Mouse (Mus musculus) T-helper 17 cell (primary cell): ENCODE data around the gene Lrrc73.

Experiments used
- in situ Hi-C, 2 experiments: fragments of 300-600 bp; cut with MboI, MseI; formaldehyde crosslinking; loops; 1 replicate in 1 of 2; 2 replicates in 1 of 2; pipeline ENCODE4 v1.15.1; 2025; ENCODE audit warnings: high pct_unique_total_duplicates in 2 of 2

Lrrc73 gene

DNA sequence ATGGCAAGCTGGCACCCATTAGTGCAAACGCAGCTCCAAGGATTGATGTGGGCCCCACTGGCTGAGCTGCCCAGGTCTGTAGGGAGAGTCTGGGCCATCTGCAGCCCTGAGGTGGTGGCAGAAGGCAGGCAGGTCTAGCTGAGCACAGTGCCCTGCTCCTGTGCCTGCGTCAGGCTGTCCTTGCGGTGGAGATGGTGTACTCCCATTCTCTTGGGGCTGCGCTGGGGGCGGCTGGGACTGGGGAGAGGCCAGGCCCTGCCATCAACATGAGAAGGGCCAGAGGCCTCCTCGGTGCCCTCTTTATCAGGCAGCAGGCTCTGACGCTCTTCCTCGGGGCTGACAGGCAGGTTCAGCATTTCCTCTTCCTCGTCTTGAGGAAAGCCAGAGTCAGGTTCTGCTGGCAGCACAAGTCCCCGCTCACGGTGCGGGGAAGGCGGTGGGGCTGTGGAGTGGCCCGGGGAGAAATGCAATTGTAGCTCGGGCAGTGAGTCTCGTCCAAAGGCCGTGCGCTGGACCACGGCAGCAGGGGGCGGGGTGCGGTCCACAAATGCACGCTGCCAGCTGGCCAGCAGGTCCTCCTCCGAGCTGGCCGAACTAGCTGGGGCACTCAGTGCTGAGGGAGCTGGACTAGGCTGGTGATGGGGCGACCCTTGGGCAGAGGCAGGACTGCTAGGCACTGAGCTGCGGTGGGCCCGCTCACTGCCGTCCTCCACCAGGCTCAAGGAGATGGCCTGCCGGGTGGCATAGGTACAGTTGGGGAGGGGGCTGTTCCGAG, 5.1 kb downstream of the Lrrc73 start:
- in situ Hi-C loops = no loop called here

DNA sequence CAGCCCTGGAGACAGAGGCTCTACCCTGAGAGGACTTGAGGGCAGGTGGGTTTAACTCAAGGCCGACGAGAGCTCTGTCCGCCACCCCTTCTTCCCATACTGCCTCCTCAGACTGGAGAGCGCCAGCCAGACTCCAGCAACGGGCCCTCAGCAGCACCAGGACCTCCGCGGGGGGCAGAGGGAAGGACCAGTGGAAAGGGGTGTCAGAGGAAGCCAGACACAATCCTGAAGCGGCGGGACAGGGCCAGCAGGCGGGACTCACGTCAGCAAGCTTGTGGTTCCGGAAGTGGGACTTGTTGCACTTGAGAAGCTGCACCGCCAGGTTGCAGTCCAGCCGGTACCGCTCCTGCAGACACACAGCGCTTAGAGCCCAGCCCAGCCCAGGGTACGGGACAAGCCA, 6.3 kb downstream of the Lrrc73 start:
- in situ Hi-C loops = no loop called here

DNA sequence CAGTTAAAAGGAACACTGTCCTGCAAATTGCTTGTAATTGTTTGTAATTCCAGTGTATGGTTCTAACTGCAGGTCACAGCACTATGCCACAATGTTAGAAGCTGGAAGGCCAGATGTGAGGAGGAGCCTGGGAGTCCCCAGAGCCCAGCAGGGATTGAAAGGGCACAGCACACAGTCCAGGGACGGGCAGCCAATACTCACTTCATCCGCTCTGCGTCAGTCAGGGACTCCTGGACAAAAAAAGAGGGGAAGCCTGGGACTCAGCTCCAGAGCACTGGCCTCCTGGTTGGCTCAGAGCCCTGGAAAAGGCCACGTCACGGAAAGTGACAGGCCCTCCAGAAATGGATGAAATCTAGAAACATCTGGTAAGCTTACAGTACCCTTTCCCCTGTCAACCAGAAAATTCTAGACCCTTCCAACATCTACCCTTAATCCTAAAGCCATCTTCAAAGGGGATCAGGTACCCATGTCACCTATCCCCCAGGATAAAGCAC, 8.9 kb downstream of the Lrrc73 start:
- in situ Hi-C loops = no loop called here

DNA sequence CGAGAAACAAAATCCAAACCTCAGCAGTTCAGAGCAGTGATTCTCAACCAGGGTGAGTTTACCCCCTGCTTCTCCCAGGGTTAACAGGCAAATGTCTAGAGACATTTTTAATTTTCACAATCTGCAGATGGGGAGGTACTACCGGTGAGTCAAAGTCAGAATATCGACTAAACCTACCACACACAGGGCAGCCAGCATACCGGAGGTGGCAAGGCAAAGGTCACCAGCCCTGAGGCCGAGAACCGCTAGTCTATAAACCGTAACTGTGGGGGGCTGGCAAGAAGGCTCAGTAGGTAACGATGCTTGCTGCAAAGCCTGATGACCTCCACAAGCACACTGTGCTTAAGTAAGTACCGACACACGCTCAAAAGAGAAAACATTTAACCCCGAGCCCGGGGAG, 12.2 kb downstream of the Lrrc73 start:
- in situ Hi-C loops = no loop called here

DNA sequence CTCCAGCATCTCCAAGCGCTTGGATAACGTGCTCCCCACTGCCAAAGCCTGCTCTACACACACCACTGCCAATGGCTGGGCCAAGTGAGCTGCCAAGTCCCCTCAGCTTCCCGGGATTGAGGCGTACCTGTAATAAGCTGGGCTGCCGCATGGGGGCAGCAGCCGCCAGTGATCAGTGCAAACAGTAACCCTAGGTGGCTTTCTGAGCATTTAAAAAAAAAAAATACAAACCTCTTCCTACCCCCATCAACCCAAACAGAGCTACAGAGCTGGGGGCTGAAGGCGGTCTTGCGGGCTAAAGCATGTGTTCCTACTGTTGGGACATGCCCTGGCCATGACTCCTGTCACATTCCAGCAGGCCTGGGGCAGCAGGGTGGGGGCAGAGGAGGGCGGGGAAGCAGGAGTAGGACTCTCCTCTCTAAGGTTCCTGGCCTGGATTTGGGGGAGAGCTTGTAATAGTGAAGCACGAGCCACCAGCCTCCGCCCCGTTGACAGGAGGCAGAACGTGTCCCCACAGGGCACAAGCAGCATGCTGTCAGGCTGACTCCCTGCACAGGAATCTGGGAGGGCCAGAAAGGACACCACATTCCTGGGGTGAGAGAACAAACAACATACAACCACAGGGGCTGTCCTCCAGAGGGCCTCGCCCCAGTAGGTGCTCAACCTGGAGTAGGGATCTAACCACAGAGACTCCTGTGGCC, 12.7 kb downstream of the Lrrc73 start:
- in situ Hi-C loops = no loop called here

DNA sequence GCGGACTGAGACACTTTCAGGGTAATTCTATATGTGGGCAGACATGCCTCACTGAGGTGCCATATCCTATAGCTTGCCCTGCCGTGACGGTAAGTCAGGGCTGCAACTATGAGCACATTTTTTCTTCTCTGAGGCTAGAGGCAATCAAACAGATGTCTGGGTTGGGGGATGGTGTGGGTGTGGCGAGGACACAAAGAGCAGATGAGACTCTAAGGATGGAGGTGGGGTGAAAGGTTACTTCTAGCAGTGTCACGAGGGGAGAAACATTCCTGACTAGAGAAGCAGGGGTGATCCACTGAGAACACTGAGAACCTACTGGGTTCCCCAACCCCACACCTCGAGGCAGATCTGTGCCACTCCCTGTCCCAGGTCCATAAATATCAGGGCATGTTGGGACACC, 13.7 kb downstream of the Lrrc73 start:
- in situ Hi-C loops = no loop called here

DNA sequence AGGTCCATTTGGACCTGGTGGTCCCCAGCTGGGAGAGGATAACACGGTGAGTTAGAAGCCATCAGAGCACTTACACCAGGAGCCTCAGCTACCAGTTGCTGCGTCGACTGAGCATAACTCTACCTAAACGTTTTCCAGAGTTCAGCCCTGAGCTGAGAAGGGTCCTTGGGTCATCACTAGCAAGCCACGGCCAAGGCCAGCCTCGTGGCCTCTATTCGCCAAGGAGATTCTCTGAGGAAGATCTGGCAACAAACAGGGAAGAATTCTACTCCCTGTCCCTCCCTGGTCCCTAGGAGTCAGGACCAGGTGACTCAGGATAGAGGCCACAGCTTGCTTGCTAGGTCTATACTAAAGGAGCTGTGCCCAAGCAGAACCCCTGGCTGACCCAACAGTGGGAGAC, 14.2 kb downstream of the Lrrc73 start:
- in situ Hi-C loops = no loop called here

DNA sequence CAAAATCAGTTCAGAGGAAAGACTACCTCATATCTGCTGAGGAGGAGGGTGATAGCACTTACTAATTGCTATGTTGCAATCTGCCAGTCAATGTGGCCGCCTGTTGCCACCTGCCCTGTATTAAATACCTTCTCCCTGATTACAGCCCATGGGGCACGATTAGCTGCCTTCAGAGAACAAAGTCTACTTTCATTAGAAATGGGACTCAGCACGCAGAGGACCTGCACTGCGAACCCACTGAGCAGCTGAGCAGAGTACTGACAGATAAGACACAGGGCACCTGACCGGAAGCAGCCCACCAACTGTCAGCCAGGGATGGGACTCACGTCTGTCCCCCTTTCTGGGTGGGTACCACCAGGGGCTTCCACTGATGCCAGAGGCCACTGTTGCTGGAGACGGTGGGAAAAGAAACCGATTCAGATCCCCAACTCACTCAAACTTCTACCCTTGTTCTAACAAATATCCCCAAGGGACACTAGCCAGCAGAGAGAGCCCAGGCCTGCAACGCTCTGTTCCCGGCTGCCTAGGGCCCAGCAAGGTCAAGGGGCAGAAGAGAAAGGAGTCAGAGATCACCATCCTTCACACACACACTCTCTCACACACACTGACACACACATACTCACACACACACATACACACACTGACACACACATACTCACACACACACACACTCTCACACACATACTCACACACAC, 14.8 kb downstream of the Lrrc73 start:
- in situ Hi-C loops = no loop called here

DNA sequence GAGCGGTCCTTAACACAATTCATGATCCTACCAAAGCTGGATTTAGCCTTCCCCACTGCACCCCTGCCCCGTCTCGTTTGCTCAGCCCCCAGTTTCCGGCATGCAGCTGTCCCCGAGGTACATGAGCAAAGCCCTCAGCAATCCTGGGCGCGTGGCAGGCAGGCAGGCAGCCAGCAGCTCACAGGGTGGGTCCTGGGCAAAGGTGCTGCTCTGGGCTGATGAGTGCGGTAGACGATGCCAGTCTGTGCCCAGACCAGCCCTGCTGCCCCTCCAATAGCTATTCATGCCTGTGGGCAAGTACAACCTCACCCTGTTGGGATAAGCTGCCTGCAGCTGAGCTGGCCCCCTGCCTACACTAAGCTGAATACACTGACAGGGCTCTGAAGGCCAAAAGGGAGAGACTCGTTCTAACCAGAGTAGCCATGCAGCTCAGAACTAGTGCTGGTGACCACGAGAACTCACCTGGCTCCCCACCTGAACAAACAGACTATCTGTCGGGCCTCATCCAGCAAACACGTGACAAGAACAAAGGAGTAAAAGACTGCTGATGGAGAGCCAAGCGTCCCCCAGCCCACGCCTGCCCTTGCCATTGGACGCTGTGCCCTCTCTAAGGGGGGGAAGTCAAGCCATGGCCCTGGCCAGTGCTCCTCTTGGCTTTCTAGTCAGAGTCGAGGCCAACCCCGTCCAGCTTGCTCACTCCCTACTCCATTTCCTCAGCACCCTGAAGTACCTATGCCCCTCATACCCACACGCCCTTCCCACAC, 16.6 kb downstream of the Lrrc73 start:
- in situ Hi-C loops = no loop called here

DNA sequence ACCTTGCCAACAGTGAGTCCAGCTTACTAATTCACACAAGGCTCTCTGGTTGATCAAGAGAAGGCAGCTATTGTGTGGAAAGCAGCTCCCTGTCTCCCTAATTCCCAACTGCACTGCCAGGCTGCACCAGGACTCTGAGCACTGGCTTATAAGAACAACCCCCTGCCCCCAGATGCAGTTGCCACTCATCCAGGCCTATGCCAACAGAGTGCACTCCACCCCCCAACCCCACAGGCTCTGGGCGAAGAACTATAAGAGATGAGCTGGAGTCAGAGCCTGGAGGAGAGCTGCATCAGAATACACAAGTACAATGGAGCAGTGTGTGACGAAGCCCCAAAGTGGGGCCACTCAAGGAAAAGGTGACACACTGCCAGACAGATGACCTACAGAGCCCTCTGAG, 18.7 kb downstream of the Lrrc73 start:
- in situ Hi-C loops = no loop called here

DNA sequence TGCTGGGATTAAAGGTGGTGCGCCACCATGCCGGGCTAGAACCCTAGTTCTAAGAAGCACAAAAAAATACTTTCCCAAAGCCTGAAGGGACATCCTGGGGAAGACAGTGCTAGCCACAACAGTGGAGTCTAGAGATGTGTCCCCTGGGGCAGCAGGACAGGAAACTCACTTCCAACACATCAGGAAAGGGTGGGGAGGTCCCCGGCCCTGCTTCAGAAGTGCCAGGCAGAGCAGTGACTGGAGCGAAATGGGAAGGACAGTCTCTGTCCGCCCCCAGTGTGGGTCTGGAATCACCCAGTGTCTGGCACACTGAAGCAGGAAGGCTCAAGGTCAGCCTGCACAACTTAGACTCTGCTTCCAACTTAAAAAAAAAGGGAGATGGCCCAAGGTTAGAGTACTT, 19.3 kb downstream of the Lrrc73 start:
- in situ Hi-C loops = no loop called here

DNA sequence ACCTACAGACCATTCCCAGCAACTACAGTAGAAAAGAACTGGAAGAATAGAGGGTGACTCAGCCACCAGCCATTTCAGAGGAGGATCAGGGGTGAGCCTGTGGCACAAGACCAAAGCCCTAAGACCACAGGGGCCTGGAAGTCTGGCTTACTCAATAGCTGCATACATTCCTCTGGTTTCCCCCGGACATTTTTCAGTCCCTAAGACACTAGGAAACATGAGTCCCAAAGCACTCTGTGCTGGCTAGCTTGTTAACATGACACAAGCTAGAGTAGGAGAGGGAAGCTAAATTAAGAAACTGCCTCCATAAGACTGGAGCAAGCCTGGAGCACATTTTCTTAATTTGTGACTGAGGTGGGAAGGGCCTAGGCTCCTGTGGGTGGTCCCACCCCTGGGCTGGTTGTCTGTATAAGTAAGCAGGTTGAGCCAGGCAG, 20.5 kb downstream of the Lrrc73 start:
- in situ Hi-C loops = no loop called here

DNA sequence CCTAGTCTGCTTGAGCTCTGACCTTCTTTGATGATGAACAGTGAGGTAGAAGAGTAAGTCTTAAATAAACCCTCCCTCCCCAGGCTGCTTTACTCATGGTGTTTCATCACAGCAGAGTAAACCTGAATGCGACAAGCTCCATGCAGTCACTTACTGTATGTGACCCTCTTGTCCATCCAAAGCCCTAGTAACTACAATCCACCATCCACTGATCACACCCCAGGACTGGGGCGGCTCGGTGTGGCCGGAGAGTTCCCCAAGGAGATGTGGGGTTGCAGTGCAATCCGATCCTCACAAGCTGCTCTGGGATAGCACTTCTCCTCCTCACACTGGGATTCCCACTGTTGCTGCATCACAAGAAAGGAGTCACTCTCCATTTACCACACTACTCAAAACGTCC, 21.1 kb downstream of the Lrrc73 start:
- in situ Hi-C loops = no loop called here

DNA sequence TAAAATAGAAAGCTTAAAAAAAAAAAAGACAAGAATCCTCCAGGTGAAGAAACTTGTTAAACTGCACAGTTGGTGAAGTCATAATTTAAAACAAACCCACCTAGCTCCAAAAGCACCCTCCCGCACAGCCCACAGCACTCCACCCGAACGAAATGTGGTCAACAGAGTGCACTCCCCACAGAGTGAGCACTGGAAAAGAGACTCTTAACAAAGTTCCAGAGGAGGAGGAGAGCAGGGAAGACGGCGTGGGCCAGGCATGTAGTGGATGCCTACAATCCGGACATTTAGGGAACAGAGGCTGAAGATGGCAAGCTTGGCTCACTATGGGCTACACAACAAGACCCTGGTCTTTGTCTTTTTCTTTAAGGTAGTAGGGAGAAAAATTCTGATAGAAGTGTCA, 21.7 kb downstream of the Lrrc73 start:
- in situ Hi-C loops = no loop called here

DNA sequence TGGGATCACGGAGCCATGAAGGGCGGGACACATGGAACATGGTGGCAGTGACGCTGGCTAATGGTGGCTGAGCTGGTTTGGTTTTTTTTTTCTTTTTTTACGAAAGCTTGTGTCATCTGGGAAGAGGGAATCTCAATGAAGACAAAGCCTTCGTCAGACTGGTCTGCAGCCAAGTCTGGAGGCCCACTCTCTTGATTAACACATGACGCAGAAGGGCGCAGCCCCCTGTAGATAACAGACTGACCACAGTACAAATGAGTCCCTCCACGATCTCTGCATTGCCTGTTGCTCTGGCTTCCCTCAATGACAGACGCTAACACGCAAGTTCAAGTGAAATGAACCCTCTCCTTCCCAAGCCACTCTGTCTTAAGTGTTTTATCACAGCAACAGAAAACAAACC, 22.2 kb downstream of the Lrrc73 start:
- in situ Hi-C loops = no loop called here

DNA sequence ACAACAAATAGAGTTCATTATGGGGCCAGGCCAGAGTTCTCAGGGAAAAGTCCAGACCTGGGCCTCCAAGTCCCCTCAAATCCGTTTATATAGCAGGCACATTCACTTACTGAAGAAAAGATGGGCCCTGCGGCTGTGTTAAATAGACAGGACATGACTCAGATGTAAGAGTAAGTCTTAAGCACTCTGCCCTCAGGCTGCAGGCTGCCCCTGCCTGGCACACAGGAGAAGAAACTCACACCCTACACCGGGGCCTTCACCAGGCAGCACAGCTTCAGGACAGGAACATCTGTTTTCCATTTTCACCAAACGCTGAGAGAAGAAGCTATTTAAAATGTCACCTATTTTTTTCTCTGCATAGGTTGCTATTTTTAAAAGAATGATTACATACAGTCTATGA, 24.3 kb downstream of the Lrrc73 start:
- in situ Hi-C loops = no loop called here

DNA sequence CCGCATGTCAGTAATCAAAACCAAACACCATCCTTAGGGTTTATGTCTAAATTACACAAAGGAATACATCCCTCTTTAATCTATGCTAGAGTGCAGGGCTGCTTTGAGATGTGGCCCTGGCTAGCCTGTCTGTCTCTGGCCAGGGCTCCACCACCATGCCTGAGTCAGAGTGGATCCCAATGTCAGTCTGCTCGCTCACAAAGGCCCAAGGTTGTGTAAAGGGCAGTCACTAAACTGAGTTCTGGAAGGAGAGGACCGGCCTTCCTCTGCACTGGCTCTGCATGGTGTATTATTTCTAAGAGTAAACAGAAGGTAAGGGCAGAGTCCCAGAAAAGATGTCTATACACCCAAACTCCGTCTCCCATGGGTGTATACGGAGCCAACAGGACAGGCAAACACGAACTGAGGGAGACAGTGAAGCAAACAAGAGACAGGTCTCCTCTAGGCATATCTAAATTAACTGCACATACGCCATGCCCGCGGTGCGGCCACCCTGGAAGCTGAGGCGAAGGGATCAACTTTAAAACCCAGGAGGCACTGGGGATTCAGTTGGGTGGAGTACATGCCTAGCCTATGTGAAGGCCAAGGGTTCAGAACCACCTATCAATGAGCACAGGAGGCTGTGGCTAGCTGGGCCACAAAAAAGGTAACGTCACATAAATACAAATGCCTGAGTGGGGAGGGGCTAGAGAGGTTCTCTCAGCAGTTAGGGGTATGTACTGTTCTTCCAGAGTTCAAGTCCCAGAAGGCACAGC, 24.9 kb downstream of the Lrrc73 start:
- in situ Hi-C loops = no loop called here

DNA sequence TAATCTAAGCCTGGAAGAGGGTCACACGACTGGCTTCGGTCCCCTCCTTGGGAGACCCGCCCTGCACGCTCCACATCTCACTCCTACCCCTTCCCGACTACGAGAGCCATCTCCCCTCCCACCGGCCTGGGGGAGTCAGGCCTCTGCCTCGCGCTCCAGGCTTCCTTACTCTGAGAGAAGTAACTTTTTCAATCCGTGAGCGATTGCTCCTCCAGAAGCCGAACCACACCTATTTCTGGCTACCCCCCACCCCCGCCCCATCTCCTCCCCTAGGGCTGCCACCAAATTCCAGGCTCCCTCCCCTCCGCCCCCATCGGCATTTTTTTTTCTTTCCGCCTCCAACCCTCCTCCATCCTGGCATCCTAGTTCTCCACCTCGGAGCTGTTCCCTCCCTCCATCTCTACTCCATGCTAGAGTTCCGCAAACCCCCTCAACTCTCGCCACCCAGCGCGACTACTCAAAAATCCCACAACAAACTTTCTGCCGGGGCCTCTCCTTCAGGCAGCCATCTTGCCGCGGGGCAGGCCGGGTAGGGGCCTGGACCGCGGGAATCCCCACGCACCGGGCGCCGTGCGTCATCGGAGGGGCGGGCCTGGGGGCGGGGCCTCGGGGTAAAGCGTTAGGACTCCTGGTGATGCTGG, 29.3 kb downstream of the Lrrc73 start, which contains the start of gene Tjap1:
TSS of gene Tjap1 (minus strand) at position 544 of the 641 bp plus-strand sequence.
- in situ Hi-C loops = no loop called here

DNA sequence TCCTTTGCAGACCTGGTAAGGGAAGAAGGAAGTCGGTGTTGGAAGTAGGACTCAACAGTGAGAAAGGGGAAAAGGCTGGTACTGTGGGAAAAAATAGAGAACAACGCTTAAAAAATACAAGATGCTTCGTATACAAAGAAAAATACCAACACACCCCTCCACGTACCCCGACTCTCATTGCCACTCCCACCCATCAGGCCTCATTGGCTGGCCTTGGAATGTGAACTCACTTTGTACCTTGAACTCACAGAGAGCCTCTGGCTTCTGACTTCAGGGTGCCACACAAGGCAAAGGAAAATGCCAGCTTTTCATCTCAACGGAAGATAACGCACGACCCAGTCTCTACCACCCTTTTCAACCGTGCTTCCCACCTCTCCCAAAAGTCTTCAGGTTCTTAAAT, 29.8 kb downstream of the Lrrc73 start:
- in situ Hi-C loops = no loop called here

DNA sequence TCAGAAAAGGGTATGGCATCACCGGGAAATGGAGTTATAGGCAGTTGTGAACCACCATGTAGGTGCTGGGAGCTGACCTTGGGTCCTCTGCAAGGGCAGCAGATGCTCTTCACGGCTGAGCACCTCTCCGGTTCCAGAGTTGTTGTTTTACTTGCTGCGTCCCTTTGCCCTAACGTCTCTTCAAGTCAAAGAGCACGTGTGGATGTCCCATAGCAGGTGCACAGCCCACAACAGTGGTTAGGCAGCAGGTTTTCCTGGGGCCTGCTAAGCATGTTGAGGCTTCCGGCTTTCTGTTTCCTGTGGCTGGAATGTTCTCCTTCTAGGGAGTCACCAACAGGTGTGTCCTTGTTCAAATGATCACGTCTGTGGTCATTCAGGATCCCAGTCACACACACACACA, 30.6 kb downstream of the Lrrc73 start:
- in situ Hi-C loops = no loop called here
